Mouse (Mus musculus): ENCODE measurements around the gene Rasal2.

- TF ChIP-seq NANOG (IDR thresholded peaks at IDR 0.05; ENCODE audit: borderline replicate concordance, low read length): no peak
- TF ChIP-seq CTCF (conservative IDR thresholded peaks at IDR 0.05; ENCODE audit: low read length): no peak
These were observed 13.5 kb upstream of the Rasal2 start for GRCm38 (mm10) chr1:157425741-157426427.

Data from E14TG2a.4 (cell line).